Mouse (Mus musculus) megakaryocyte, embryonic 14.5 days (primary cell): ENCODE data around the gene Slc22a12. TPM values are rescaled to one million over a fixed set of nuclear protein-coding genes. Genes with fewer than 3 reads are reported as not detected.
A peak's percentile ranks its signal among the peaks of the same experiment; 100 is the strongest.

ENCODE experiments used
- H3K27me3 ChIP-seq: replicated peaks from 2 replicates; pipeline ENCODE3; 2012; ENCODE audit warnings: inconsistent platforms
- H3K36me3 ChIP-seq: replicated peaks from 2 replicates; pipeline ENCODE3; 2012; ENCODE audit warnings: low read length, inconsistent platforms, mixed read lengths
- H3K4me1 ChIP-seq: 2 replicates; pipeline ENCODE4 v1.6.1; 2012; ENCODE audit warnings: inconsistent platforms
- H3K4me3 ChIP-seq: replicated peaks from 2 replicates; pipeline ENCODE3; 2012; ENCODE audit warnings: moderate library complexity, mild to moderate bottlenecking, inconsistent platforms
- H3K9me3 ChIP-seq: 2 replicates; pipeline ENCODE4 v1.6.1; 2012; ENCODE audit warnings: inconsistent platforms
- FLI1 ChIP-seq: IDR thresholded peaks from 2 replicates; pipeline ENCODE4 v1.6.1; 2012; ENCODE audit warnings: low read length, inconsistent platforms, mixed read lengths
- GATA1 ChIP-seq: IDR thresholded peaks from 3 replicates; pipeline ENCODE4 v1.6.1; 2012; ENCODE audit warnings: mixed read lengths, low read length, inconsistent platforms, borderline replicate concordance
- polyA plus RNA-seq: library from polyadenylated mRNA; stranded (reverse); fragments of >175 nt; gene quantifications from 2 replicates; pipeline ENCODE4 v1.2.3, GENCODE M21; 2012; ENCODE audit warnings: low replicate concordance; ENCODE audit not compliant: insufficient read depth

Gene Slc22a12
- polyA plus RNA-seq, result not detected in 2 replicates

GRCm38 (mm10) chr19:6542367-6543034 lies at the start of gene Slc22a12:
Slc22a12 (minus strand) TSS chr19:6543032.
- TF ChIP-seq GATA1, result no peak
- no peak for TF ChIP-seq FLI1
- H3K36me3 ChIP-seq, result no peaks in the 10 kb centered on the region
- H3K27me3 ChIP-seq, result peaks cover 96% of the 10 kb centered on the region
- H3K4me1 ChIP-seq, result peaks cover 59% of the 10 kb centered on the region
- peak within 1 kb of the TSS; percentile 60 for H3K4me3 ChIP-seq
- peaks cover 13% of the 10 kb centered on the region for H3K9me3 ChIP-seq

DNA sequence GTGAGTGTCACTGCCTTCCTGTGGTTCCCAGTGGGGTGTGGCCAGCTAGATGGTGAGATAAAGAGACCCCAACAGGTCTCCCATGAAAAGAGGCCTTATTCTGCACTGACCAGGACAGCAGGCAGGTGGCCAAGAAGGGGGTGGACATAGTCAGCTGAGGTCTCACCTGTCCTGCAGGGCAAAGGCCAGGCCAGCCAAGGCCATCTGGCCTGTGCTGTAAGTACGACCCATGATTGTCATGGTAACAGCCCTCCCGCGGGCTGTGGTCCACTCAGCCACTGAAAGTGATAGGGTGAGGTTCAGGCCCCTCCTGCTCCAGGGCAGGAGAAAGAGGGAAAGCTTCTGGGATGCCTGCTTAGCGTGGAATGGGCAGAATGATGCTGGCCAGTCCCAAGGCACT lies 29.2 kb upstream of the Slc22a12 start:
- no peaks in the 10 kb centered on the region for H3K9me3 ChIP-seq
- TF ChIP-seq GATA1, result no peak
- no peak for TF ChIP-seq FLI1
- H3K36me3 ChIP-seq, result no peaks in the 10 kb centered on the region
- H3K4me1 ChIP-seq, result no peaks in the 10 kb centered on the region; the same call in 1 of the 2 replicates
- peaks cover 84% of the 10 kb centered on the region for H3K27me3 ChIP-seq
- no peak overlapping the region for H3K4me3 ChIP-seq

DNA sequence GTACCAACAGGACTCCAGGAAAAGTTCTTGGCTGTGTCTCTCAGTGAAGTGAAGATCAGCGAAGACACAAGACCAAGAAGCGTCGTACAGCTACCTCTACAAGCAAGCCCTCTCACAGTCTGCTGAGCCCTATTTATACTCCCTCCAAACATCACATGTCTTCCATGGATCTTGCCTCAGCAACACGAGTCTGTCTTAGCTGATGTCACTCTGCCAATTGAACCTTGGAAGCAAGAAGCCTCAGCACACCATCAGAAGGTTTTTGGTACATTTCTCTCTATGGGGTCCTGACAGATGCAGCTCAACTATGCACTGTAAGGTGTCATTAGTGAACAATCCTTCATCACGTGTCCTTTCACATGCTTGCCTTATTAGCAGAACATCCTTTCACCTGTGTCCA lies 28.6 kb upstream of the Slc22a12 start:
- Histone ChIP-seq H3K9me3 (no peaks in the 10 kb centered on the region), H3K36me3 (no peaks in the 10 kb centered on the region), H3K4me1 (no peaks in the 10 kb centered on the region; the same call in 1 of the 2 replicates), H3K27me3 (peaks cover 81% of the 10 kb centered on the region), H3K4me3 (no peak overlapping the region)
- TF ChIP-seq GATA1 (no peak), FLI1 (no peak)

DNA sequence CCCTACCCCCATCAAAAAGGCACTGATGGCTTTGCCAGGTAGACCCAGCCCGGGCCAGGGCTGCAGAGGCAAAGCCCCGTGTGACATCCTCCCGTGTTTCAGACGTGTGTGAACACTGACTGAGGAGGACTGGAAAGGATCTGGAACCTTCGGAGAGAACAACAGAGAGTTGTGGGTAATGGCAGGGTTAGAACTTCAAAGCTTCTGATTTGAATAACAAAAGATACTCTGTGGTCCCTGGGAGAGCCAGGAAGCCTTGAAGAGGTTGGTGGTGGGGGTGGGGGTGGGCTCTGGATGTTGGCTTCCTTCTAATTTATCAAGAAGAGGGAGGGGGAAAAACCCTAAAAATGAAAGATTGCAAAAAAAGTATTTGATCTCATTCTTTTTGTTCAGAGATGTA lies 26.7 kb upstream of the Slc22a12 start:
- H3K36me3 ChIP-seq, result no peaks in the 10 kb centered on the region
- TF ChIP-seq GATA1, result no peak
- no peak for TF ChIP-seq FLI1

DNA sequence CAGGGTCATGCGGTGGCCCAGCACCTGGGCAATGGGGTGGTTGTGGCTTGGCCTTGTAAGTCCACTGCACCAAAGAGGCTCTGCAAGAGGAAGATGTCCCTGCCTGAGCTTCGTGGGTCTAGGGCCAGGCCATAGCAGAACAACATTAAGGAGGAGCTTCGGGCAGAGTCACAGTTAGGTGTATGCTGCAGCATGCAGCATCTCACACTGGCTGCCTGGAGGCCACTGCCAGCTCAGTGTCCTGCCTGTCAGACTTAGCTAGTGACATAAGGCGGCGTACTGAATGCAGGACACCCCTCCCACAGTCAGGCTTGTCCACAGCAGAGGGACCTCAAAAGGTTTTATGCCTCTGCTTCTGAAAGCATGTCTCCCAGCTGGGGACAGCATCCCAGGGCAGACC lies 26.2 kb upstream of the Slc22a12 start:
- H3K4me3 ChIP-seq, result no peak overlapping the region
- H3K4me1 ChIP-seq, result no peaks in the 10 kb centered on the region; the same call in 1 of the 2 replicates
- H3K9me3 ChIP-seq, result no peaks in the 10 kb centered on the region
- peaks cover 71% of the 10 kb centered on the region for H3K27me3 ChIP-seq
- TF ChIP-seq GATA1 (no peak), FLI1 (no peak)
- H3K36me3 ChIP-seq, result no peaks in the 10 kb centered on the region

More for the DNA sequence above, 26.7 kb upstream of the Slc22a12 start:
- Histone ChIP-seq H3K4me3 (no peak overlapping the region), H3K9me3 (no peaks in the 10 kb centered on the region), H3K27me3 (peaks cover 71% of the 10 kb centered on the region), H3K4me1 (no peaks in the 10 kb centered on the region; the same call in 1 of the 2 replicates)

GRCm38 (mm10) chr19:6566450-6566849 lies 23.6 kb upstream of the Slc22a12 start:
- Histone ChIP-seq H3K4me3 (no peak overlapping the region), H3K36me3 (no peaks in the 10 kb centered on the region), H3K9me3 (no peaks in the 10 kb centered on the region), H3K4me1 (no peaks in the 10 kb centered on the region; the same call in 1 of the 2 replicates), H3K27me3 (peaks cover 56% of the 10 kb centered on the region)
- no peak for TF ChIP-seq FLI1
- no peak for TF ChIP-seq GATA1

GRCm38 (mm10) chr19:6565136-6565535 lies 22.3 kb upstream of the Slc22a12 start:
- Histone ChIP-seq H3K4me1 (no peaks in the 10 kb centered on the region), H3K36me3 (no peaks in the 10 kb centered on the region), H3K27me3 (peaks cover 47% of the 10 kb centered on the region), H3K9me3 (no peaks in the 10 kb centered on the region), H3K4me3 (no peak overlapping the region)
- TF ChIP-seq FLI1 (no peak), GATA1 (no peak)

- Histone ChIP-seq H3K4me1 (peaks cover 14% of the 10 kb centered on the region), H3K27me3 (peaks cover 29% of the 10 kb centered on the region)
- TF ChIP-seq FLI1 (no peak), GATA1 (no peak)
These were observed 17.5 kb upstream of the Slc22a12 start for GRCm38 (mm10) chr19:6560246-6560815.

GRCm38 (mm10) chr19:6559576-6559975 lies 16.7 kb upstream of the Slc22a12 start:
- TF ChIP-seq FLI1, result no peak
- TF ChIP-seq GATA1, result no peak
- Histone ChIP-seq H3K9me3 (no peaks in the 10 kb centered on the region), H3K4me1 (peaks cover 15% of the 10 kb centered on the region), H3K4me3 (no peak overlapping the region), H3K27me3 (peaks cover 23% of the 10 kb centered on the region), H3K36me3 (no peaks in the 10 kb centered on the region)

More at GRCm38 (mm10) chr19:6560246-6560815, 17.5 kb upstream of the Slc22a12 start:
- Histone ChIP-seq H3K36me3 (no peaks in the 10 kb centered on the region), H3K4me3 (no peak overlapping the region), H3K9me3 (no peaks in the 10 kb centered on the region)
